Mouse (Mus musculus): ENCODE data around the gene Sbk3.

Sbk3 gene

GRCm38 (mm10) chr7:4971068-4971467 is at the start of gene Sbk3:
Gene Sbk3 (minus strand): TSS chr7:4971168.
- DNase-seq (ENCODE audit: low read depth, low spot score): no peak

- no peak for DNase-seq (ENCODE audit: low read depth, low spot score)
Observed at GRCm38 (mm10) chr7:5020685-5021084, 49.7 kb upstream of the Sbk3 start.

GRCm38 (mm10) chr7:5020000-5020681 is 49.2 kb upstream of the Sbk3 start, which contains the start of the genes Zfp865 and Ccdc106:
Gene Zfp865 (plus strand): TSS chr7:5020376.
Gene Ccdc106 (plus strand): TSS chr7:5020553.
- peak; percentile 99 for DNase-seq (ENCODE audit: low read depth, low spot score)

DNA sequence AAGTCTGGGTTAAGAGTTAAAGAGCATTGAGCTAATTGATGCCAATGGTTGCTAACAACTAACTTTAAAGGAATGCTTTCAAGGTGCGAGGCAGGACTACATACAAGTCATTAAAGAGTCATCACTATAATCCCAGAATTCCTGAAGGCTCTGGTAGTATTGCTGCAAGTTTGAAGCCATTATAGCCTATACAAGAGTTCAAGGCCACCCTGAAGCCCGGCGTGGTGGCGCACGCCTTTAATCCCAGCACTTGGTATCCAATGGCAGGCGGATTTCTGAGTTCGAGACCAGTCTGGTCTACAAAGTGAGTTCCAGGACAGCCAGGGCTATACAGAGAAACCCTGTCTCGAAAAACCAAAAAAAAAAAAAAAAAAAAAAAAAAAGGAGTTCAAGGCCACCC is 48.6 kb upstream of the Sbk3 start:
- DNase-seq (ENCODE audit: low read depth, low spot score): peak; percentile 50

- no peak for DNase-seq (ENCODE audit: low read depth, low spot score)
Observed at GRCm38 (mm10) chr7:5017931-5018330, 47.0 kb upstream of the Sbk3 start.

DNA sequence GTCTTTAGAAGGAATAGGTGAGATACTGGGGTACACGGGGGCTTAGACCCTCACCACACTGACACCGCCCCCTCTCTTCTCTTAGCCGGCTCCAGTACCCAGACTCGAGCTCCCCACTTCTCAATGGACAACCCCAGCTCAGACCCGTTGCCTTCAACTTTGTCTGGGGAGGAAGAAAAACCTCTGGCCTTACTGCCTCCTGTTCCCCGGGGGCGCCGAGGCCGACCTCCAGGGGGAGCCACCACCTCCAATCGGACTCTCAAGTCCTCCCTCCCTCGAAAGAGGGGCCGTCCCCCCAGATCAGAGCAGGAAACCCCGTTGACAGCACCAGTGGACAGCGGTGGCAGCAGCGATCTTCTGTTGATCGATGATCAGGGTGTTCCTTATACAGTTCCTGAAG is 46.4 kb upstream of the Sbk3 start:
- peak; percentile 75 for DNase-seq (ENCODE audit: low read depth, low spot score)

DNA sequence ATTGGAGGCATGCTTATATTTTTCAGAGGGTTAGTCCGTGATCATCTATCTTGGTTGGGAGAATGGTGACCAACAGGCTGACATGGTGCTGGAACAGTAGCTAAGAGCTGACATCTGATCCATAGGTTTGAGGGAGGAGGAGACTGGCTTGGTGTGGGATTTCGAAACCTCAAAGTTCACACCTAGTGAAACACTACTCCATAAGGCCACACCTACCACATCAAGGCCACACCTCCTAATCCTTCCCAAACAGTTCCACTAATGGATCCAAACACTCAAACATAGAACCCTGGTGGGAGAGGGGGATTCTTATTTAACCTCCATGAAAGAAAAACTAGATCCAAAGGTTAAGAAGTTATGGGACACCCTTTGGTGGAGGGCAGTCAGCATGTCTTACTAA is 46.0 kb upstream of the Sbk3 start:
- DNase-seq (ENCODE audit: low read depth, low spot score): peak; percentile 53

DNA sequence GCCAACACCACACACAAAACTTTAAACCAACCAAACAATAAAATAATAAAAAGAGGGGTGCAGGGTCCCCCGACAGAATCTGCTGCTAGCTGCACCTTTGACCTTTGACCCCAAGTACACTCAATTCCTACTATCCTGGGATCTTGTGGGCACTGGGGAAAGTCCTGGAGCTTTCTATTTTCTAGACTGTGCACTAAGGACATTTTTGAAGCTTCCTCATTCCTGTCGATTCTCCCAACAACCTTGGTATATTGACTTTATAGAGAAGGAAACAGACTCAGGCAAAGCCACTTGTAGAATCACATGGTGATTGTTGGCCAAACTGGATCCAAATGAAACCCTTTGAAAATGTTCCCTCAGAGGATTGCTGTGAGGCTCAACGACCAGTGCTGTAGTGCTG is 45.1 kb upstream of the Sbk3 start:
- no peak for DNase-seq (ENCODE audit: low read depth, low spot score)

DNA sequence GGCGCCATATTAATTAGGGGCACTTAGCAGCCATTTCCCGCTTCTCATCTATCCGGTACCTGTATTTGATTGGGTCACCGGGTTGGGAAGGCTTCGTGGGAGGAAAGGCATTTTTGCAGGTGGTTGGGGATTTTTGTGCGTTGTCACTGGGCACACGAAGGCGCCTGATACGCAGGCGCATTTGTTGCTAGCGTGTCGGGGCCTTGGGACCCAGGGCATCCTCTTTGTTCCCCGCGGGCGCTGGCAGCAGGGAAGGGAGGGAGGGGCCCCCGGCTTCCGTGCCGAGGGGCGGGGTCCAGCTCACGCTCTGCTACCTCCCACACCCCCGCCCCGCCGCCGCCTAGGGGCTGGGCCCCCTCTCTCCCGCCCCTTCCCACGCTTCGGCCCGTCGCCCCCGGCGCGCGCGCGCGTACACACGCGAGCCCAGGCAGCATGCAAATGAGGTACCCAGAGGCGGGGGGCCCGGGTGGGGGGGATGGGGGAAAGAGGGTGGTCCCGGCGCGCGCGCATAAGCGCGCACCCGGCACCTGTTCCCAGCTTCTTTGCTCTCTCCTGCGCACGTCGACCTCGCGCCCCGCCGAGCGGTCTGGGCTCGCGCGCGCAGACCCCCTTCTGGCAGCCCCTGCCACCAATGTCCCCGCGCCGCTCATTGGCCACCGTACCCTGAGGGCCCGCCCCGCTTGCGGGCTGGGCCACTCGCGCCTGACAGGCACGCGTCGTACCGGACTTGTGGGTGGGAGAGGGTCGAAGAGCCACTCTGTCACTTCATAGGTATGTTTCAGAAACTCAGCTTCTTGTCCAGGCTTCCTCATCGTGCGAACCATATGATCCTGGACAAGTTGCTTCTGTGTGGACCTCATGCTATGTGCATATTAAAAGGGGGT is 44.4 kb upstream of the Sbk3 start, which contains the start of gene Gm44973:
Gene Gm44973 (plus strand): TSS at position 379 of the 884 bp plus-strand sequence.
- DNase-seq (ENCODE audit: low read depth, low spot score): peak; percentile 97

DNA sequence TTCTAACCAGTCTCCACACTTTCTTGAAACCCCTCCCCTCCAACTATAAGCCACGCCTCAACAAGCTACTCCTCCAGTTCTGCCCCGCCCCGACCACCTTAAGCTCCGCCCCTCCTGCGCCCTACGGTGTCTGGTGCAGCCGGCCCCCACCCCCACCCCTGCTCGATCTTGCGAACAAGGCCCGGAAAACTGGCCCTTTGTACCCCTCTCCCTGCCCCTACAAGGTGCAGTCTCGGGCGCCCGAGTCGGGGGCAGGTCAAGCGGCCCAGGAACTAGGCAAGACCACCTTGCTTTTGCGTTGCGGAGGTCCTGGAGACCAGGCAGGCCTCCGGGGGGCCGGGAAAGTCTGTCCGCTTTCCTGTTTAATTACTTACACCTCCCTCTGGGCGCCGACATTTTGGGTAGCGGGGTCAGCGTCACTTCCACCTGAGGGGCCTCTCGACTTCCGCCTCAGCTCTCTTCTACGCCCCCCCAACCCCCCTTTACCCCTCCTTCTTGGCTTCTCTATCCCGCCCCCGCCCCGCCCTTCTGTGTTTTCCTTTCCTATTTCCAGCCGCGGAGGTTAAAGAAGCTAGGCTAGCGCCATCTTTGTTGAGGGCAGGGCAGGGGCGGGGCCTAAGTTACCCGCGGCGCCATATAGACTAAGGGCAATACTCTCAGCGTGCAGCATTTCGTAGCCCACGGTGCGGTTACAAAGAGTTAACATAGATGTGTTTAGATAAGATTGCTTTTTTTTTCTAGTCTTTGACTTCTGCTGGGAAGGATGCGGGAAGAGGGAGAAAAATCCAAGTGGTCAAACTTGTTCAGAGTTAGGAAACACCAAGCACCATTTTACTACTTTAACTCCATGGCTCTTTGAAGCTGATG is 43.5 kb upstream of the Sbk3 start, which contains the start of the genes Zfp524 and Fiz1:
Gene Zfp524 (plus strand): TSS at position 165 of the 867 bp plus-strand sequence.
Gene Fiz1 (minus strand): TSS at position 447 of the 867 bp plus-strand sequence.
- DNase-seq (ENCODE audit: low read depth, low spot score): peak; percentile 99

DNA sequence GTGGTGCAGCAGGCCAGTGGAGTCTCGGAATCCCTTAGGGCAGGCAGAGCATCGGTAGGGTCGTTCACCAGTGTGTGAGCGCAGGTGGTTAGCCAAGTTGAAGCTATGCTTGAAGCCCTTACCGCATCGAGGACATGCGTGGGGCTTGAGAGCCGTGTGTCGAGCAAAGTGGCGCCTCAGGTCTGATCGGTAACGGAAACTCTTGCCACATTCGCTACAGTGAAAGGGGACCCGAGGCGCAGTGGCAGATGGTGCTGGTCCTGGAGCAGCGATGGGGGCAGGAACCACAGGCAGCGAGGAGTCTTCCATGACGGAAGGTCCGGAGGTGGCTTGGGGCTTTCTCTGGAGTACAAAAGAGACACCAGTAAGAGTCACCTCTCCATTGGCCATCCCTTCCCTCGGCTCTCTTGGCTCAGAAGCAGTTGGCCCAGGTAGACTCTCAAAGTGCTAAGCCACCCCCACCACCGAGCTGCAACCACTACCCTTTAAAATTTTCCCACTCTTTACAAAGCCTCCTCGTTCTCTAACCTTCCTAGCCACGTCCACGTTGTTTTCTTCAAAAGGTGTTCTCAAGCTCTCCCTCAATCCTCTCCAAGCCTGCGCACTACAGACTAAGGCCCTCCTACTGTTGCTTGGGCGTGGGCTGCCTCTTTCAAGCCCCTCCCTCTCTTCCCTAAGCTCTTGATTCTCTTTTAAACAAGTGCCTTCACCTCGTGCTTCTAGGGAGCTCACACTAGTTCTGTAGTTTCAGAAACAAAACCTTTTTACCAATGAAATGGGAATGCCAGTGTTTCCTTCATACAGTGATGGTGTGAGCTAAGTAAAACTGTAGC is 41.9 kb upstream of the Sbk3 start:
- DNase-seq (ENCODE audit: low read depth, low spot score): peak; percentile 93

- DNase-seq (ENCODE audit: low read depth, low spot score): peak; percentile 90
Observed at GRCm38 (mm10) chr7:5008229-5008628, 37.3 kb upstream of the Sbk3 start.

DNA sequence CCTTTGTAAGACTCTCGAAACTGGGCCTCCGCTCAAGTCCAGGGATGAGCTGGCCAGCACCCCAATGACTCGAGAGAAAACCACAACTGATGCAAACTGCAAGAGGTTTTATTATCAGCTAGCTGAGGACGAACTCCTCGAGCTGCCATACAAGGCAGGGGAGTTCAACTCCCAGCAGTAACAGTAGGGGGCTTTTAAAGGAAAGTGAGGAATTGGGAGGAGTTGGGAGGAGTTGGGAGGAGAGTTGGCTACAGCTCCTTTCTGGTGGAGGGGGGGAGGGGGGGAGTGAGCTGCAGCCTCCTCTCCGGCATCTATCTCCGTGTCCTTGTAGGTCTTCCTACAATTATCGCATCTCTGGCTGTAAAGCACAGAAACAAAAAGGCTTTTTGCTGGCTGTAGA is 31.9 kb upstream of the Sbk3 start:
- peak; percentile 58 for DNase-seq (ENCODE audit: low read depth, low spot score)

DNA sequence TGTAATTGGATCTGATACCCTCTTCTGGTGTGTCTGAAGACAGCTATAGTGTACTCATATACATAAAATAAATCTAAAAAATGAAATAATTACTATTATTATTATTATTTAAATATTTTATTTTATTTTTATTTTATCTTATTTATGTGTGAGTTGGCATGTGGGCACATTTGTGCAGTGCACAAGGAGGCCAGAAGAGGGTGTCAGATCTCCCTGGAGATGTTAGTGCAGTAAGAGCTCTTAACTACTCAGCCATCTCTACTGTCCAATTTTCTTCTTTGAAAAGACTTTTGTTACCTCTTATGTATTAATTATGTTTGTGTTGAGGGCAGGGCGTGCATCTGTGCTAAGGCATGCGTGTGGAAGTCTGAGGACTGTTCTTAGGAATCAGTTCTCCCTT is 28.9 kb upstream of the Sbk3 start:
- DNase-seq (ENCODE audit: low read depth, low spot score): no peak

DNA sequence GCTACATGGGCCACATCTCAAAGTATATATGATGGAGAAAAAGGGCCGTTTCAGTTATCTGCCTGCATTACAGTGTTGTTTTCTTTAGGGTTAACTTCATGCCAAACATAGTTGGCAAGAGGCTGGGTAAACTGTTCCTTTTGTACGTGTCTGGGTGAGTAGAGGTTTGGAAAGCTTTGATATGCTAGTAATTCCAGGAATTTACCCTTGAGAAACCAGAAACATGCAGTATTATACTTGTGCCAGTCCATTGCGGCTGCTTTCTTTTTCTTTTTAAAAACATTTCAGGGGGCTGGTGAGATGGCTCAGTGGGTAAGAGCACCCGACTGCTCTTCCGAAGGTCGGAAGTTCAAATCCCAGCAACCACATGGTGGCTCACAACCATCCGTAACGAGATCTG is 26.0 kb upstream of the Sbk3 start:
- no peak for DNase-seq (ENCODE audit: low read depth, low spot score)

DNA sequence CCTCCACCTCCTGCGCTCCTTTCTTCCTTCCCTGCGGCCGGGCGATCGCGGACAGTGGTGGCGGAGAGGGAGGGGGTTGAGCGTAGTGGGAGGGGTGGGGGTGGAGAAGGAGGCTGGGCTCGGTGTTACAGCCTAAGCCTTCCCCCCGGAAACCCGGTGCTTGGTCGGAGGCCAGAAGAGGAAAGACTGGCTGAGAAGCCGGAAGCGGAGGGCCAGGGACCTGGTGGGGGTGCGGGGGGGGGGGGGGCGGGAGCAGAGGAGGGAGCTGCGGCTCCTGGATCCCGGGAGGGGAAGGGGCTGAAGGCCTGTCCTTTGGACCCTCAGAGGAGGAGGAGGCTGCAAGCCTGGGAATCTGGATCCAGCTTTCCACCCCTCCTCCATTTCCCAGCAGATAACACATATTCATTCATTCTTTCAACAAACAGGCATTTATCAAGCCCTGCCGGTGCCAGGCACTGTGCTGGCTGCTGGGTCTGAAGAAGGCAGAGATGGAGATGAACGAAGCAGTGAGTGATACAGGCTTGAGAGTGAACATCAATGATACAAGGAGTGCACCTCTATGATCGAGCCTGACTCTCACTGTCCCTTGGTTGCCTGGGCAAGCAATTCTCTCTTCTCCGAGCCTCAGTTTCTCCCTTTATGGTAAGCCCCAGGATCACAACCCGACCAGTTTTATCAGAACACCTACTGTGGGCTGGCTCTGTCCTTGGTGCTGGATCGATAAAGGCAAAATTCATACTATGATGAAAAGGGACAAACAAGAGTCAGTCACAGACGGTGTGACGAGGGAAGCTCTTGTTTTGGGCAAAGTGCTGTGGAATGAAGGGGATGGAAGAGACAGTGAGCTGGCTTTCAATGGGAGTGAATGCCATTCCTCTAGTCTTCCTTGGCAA is 25.3 kb upstream of the Sbk3 start, which contains the start of gene Zfp579:
Gene Zfp579 (minus strand): TSS at position 156 of the 893 bp plus-strand sequence.
- peak; percentile 90 for DNase-seq (ENCODE audit: low read depth, low spot score)

DNA sequence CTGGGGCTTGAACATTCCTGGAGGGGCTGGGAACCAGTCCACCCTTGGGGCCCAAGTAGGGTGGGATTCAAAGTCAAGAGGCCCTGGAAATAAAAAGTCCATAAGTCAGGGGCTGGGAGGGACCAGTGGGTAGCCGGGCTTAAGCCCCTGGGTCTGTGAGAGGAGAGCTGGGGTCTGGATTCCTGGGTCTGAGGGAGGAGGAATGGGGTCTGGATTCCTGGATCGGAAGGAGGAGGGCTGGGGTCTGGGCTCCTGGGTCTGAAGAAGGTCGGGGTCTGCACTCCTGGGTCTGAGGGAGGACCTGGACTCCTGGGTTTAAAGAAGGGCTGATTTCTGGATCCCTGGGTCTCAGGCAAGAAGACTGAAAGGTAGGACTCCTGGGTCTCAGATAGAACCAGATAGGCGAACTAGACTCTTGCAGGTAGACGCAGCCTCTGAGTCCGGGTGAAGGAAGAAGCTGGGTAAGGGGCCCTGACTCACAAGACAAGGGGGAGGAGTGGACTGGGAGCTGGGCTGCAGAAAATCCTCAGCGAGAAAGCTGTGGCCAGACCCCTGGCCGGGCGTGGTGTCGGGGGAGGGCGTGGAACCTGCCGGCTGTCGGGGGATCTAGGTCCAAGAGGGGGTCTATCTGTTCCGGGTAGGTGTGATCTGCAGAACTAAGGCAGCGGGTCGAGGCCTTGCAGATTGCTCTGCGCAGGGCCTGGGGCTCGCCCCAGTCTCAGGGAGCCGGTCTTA is 24.5 kb upstream of the Sbk3 start:
- DNase-seq (ENCODE audit: low read depth, low spot score): no peak

GRCm38 (mm10) chr7:4993999-4994788 is 23.2 kb upstream of the Sbk3 start:
- no peak for DNase-seq (ENCODE audit: low read depth, low spot score)

All from ZHBTc4 (cell line).